Mouse (Mus musculus) hindbrain, embryonic 16.5 days (tissue): ENCODE results near the gene Setdb1. TPM values are rescaled to one million over a fixed set of nuclear protein-coding genes. Genes with fewer than 3 reads are reported as not detected.

Experiments used
- ATAC-seq: fragments of 200-750 bp; cut with Nextera tagmentation; 2 replicates; pipeline ENCODE4 v1.8.0; 2017; ENCODE audit warnings: moderate TSS enrichment, moderate library complexity
- H3K27ac ChIP-seq: fragments of 300-500 bp; sonication (generic); 2 replicates; pipeline ENCODE4 v1.5.1; 2014; ENCODE audit warnings: low read depth, mild to moderate bottlenecking, control low read depth, low read length, moderate library complexity
- H3K27me3 ChIP-seq: fragments of 300-500 bp; sonication (generic); replicated peaks from 2 replicates; pipeline ENCODE4 v1.6.1; 2014; ENCODE audit warnings: low read length; ENCODE audit not compliant: control insufficient read depth, insufficient read depth
- H3K36me3 ChIP-seq: fragments of 300-500 bp; sonication (generic); 2 replicates; pipeline ENCODE4 v1.6.1; 2014; ENCODE audit warnings: mild to moderate bottlenecking, low read length, moderate library complexity, mixed read lengths; ENCODE audit not compliant: control insufficient read depth, insufficient read depth
- H3K4me1 ChIP-seq: fragments of 300-500 bp; sonication (generic); 2 replicates; pipeline ENCODE4 v1.6.1; 2014; ENCODE audit warnings: low read depth, low read length; ENCODE audit not compliant: control insufficient read depth, insufficient read depth
- H3K4me2 ChIP-seq: fragments of 300-500 bp; sonication (generic); 2 replicates; pipeline ENCODE4 v1.6.1; 2014; ENCODE audit warnings: mild to moderate bottlenecking, low read length, control low read depth, moderate library complexity
- H3K4me3 ChIP-seq: fragments of 300-500 bp; sonication (generic); 2 replicates; pipeline ENCODE4 v1.5.1; 2014; ENCODE audit warnings: mild to moderate bottlenecking, low read length, control low read depth, moderate library complexity
- H3K9ac ChIP-seq: fragments of 300-500 bp; sonication (generic); 2 replicates; pipeline ENCODE4 v1.6.1; 2014; ENCODE audit warnings: low read depth, mild to moderate bottlenecking, control low read depth, low read length, moderate library complexity
- H3K9me3 ChIP-seq: fragments of 300-500 bp; sonication (generic); 2 replicates; pipeline ENCODE4 v1.6.1; 2014; ENCODE audit warnings: mild to moderate bottlenecking, low read length, moderate library complexity; ENCODE audit not compliant: control insufficient read depth
- WGBS: fragments of 180-500 bp; shearing (Covaris S2); extraction: QIAGEN DNeasy Blood & Tissue Kit; methylation state at CpG from one replicate; pipeline ENCODE4 v1.1.7; 2014; 5-methylcytosine and 5-hydroxymethylcytosine counted together
- polyA plus RNA-seq: library from polyadenylated mRNA; unstranded; fragments of >200 nt; fragmentation: Nextera tagmentation; extraction: Ambion mirVana; gene quantifications from 2 replicates; pipeline ENCODE4 v1.2.1, GENCODE M21; 2015

Setdb1 gene
- polyA plus RNA-seq, 1 experiment from 2014 or later, result 36.0 TPM

GRCm38 (mm10) chr3:95296103-95296469 lies 60.9 kb downstream of the Setdb1 start:
- H3K27ac ChIP-seq, result peak overlapping the region; percentile 19; the same call in 1 of the 2 replicates

GRCm38 (mm10) chr3:95295321-95296102 lies 61.5 kb downstream of the Setdb1 start:
- no peak for ATAC-seq
- 84% methylated on average over 11 of the region's 11 CpGs for WGBS
- no peak overlapping the region for H3K9ac ChIP-seq
- no peaks in the 10 kb centered on the region for H3K27me3 ChIP-seq
- H3K36me3 ChIP-seq, result no peaks in the 10 kb centered on the region
- no peak overlapping the region for H3K27ac ChIP-seq
- no peak overlapping the region for H3K4me2 ChIP-seq
- H3K4me1 ChIP-seq, result no peaks in the 10 kb centered on the region
- H3K4me3 ChIP-seq, result no peak overlapping the region
- no peaks in the 10 kb centered on the region for H3K9me3 ChIP-seq

More at GRCm38 (mm10) chr3:95296103-95296469, 60.9 kb downstream of the Setdb1 start:
- no peak overlapping the region for H3K4me3 ChIP-seq
- H3K27me3 ChIP-seq, result no peaks in the 10 kb centered on the region
- H3K4me1 ChIP-seq, result no peaks in the 10 kb centered on the region
- no peak overlapping the region for H3K9ac ChIP-seq
- peak; percentile 38; the same call in 1 of the 2 replicates for ATAC-seq
- no peak overlapping the region for H3K4me2 ChIP-seq
- no peaks in the 10 kb centered on the region for H3K36me3 ChIP-seq
- no peaks in the 10 kb centered on the region for H3K9me3 ChIP-seq
- 8% methylated on average over 5 of the region's 5 CpGs for WGBS

DNA sequence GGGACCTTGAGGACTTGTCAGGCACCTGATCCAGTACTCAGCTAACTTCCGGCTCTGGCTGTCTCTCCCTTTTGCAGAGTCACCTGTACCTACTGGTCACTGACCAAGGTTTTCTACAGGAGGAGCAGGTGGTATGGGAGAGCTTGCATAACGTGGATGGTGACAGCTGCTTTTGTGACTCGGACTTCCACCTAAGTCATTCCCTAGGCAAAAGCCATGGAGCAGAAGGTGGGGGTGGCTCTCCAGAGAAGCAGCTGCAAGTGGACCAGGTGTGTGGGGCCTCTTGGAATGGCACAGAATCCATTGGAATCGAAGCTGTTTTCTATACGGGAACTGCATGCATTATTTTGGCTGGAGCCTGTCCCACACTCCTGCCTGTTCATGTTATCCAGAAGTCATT lies 62.3 kb downstream of the Setdb1 start:
- H3K36me3 ChIP-seq, result no peaks in the 10 kb centered on the region
- no peaks in the 10 kb centered on the region for H3K4me1 ChIP-seq
- no peaks in the 10 kb centered on the region for H3K9me3 ChIP-seq
- WGBS, result 88% methylated on average over 5 of the region's 5 CpGs
- H3K27me3 ChIP-seq, result no peaks in the 10 kb centered on the region
- no peak overlapping the region for H3K9ac ChIP-seq
- no peak overlapping the region for H3K4me3 ChIP-seq
- no peak overlapping the region for H3K4me2 ChIP-seq
- H3K27ac ChIP-seq, result no peak overlapping the region
- no peak for ATAC-seq

DNA sequence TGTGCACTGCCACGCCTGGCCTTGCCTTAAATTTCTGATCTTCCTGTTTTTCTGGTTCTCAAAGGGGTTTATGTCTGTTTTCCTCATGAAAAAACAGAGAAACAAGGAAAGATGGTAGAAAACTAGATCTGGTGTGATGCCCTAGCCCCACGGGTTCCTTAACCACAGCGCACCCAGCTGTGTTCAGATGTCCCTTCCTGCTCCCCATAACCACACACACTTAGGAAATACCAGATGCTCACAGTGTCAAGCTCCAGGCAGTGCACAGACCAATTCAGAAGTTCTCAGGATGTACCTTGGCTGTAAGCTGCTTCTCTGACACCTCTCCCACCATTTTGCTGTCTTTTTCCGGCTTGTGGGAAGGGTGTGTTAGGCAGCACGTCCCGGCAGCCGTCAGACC lies 62.7 kb downstream of the Setdb1 start:
- no peak overlapping the region for H3K4me2 ChIP-seq
- H3K4me1 ChIP-seq, result no peaks in the 10 kb centered on the region
- H3K4me3 ChIP-seq, result no peak overlapping the region
- 86% methylated on average over 7 of the region's 7 CpGs for WGBS
- H3K27ac ChIP-seq, result no peak overlapping the region
- H3K9me3 ChIP-seq, result no peaks in the 10 kb centered on the region
- H3K9ac ChIP-seq, result no peak overlapping the region
- no peaks in the 10 kb centered on the region for H3K36me3 ChIP-seq
- no peak for ATAC-seq
- H3K27me3 ChIP-seq, result no peaks in the 10 kb centered on the region

DNA sequence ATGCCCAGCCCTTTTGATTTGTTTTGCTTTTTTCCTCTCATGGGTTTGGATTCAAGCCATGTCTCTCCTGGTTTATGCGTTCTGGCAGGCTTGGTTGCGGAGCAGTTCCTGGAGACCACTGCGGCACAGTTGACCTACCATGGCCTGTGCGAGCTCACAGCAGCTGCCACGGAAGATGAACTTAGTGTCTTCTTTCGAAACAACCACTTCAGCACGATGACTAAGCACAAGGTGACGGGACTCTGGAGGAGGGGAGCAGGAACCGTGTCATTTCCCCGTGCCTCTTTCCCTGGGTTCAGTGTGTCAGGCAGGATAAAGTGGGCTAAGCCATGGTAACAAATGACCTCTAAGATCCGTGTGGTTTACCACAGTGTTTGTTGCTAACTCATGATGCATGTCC lies 63.5 kb downstream of the Setdb1 start:
- no peak overlapping the region for H3K9ac ChIP-seq
- H3K36me3 ChIP-seq, result 0 out of 2 replicates have a peak, but pooled peaks cover 3% of the 10 kb centered on the region
- no peak overlapping the region for H3K4me2 ChIP-seq
- no peaks in the 10 kb centered on the region for H3K27me3 ChIP-seq
- no peaks in the 10 kb centered on the region for H3K9me3 ChIP-seq
- H3K4me1 ChIP-seq, result no peaks in the 10 kb centered on the region
- ATAC-seq, result no peak
- 76% methylated on average over 11 of the region's 11 CpGs for WGBS
- no peak overlapping the region for H3K27ac ChIP-seq
- no peak overlapping the region for H3K4me3 ChIP-seq

DNA sequence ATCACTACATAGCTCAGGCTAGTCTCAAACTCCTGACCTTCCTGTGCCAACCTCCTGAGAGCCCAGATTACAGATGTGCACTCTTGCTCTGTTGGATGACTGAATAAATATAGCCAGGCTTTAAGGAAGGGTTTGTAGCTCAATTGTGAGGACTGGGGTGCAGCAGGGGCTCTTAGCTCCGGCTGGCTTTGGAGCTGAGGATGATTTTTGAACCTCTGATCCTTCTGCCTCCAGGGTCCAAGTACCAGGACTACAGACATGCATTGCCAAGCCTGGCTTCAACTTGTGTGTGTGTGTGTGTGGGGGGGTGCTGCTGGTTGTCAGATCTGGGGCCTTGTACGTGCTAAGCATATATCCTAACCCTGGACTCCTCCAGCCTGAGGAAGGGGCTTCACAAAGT lies 64.1 kb downstream of the Setdb1 start:
- no peak overlapping the region for H3K4me3 ChIP-seq
- H3K9me3 ChIP-seq, result no peaks in the 10 kb centered on the region
- H3K27ac ChIP-seq, result no peak overlapping the region
- ATAC-seq, result no peak
- no peaks in the 10 kb centered on the region for H3K4me1 ChIP-seq
- H3K9ac ChIP-seq, result no peak overlapping the region
- H3K4me2 ChIP-seq, result no peak overlapping the region
- H3K36me3 ChIP-seq, result 0 out of 2 replicates have a peak, but pooled peaks cover 6% of the 10 kb centered on the region
- H3K27me3 ChIP-seq, result no peaks in the 10 kb centered on the region
- 92% methylated on average over 2 of the region's 2 CpGs for WGBS

- Histone ChIP-seq H3K4me3 (no peak overlapping the region), H3K4me2 (no peak overlapping the region), H3K9me3 (no peaks in the 10 kb centered on the region), H3K27me3 (no peaks in the 10 kb centered on the region), H3K36me3 (0 out of 2 replicates have a peak, but pooled peaks cover 6% of the 10 kb centered on the region), H3K9ac (no peak overlapping the region), H3K4me1 (no peaks in the 10 kb centered on the region), H3K27ac (no peak overlapping the region)
- ATAC-seq, result no peak
- WGBS, result 83% methylated on average over 4 of the region's 4 CpGs
Observed at GRCm38 (mm10) chr3:95291041-95291440, 66.0 kb downstream of the Setdb1 start.

- Histone ChIP-seq H3K27ac (no peak overlapping the region), H3K27me3 (no peaks in the 10 kb centered on the region), H3K36me3 (0 out of 2 replicates have a peak, but pooled peaks cover 6% of the 10 kb centered on the region), H3K4me3 (no peak overlapping the region), H3K4me2 (no peak overlapping the region), H3K4me1 (no peaks in the 10 kb centered on the region), H3K9ac (no peak overlapping the region), H3K9me3 (no peaks in the 10 kb centered on the region)
- WGBS, result 83% methylated on average over 6 of the region's 6 CpGs
- ATAC-seq, result no peak
Observed at GRCm38 (mm10) chr3:95290156-95290555, 66.8 kb downstream of the Setdb1 start.

- H3K4me1 ChIP-seq, result peaks cover 4% of the 10 kb centered on the region; the same call in 1 of the 2 replicates
- no peaks in the 10 kb centered on the region for H3K27me3 ChIP-seq
- WGBS, result 90% methylated on average over 4 of the region's 4 CpGs
- H3K4me2 ChIP-seq, result no peak overlapping the region
- no peaks in the 10 kb centered on the region for H3K9me3 ChIP-seq
- no peak overlapping the region for H3K9ac ChIP-seq
- H3K36me3 ChIP-seq, result 0 out of 2 replicates have a peak, but pooled peaks cover 6% of the 10 kb centered on the region
- no peak overlapping the region for H3K4me3 ChIP-seq
- no peak for ATAC-seq
- H3K27ac ChIP-seq, result no peak overlapping the region
Observed at GRCm38 (mm10) chr3:95289419-95289818, 67.6 kb downstream of the Setdb1 start.
